Mouse (Mus musculus) hindbrain, embryonic 10.5 days (tissue): ENCODE measurements around the gene Prl8a1. TPM values are rescaled to one million over a fixed set of nuclear protein-coding genes. Genes with fewer than 3 reads are reported as not detected.

ENCODE experiments used
- DNase-seq: peaks from one replicate; pipeline ENCODE4 v3.0.0-alpha.2; 2017; ENCODE audit warnings: low spot score
- H3K27ac ChIP-seq: fragments of 300-500 bp; sonication (generic); 2 replicates; pipeline ENCODE4 v1.5.1; 2016; ENCODE audit warnings: mild to moderate bottlenecking, moderate library complexity
- H3K27me3 ChIP-seq: fragments of 300-500 bp; sonication (generic); 2 replicates; pipeline ENCODE4 v1.6.1; 2016; ENCODE audit warnings: mild to moderate bottlenecking; ENCODE audit not compliant: poor library complexity, insufficient read depth, severe bottlenecking
- H3K36me3 ChIP-seq: fragments of 300-500 bp; sonication (generic); 2 replicates; pipeline ENCODE4 v1.6.1; 2016; ENCODE audit warnings: mild to moderate bottlenecking, moderate library complexity
- H3K4me1 ChIP-seq: fragments of 300-500 bp; sonication (generic); replicated peaks from 2 replicates; pipeline ENCODE4 v1.6.1; 2016; ENCODE audit warnings: mild to moderate bottlenecking
- H3K4me3 ChIP-seq: fragments of 300-500 bp; sonication (generic); 2 replicates; pipeline ENCODE4 v1.5.1; 2016; ENCODE audit warnings: mild to moderate bottlenecking, moderate library complexity
- H3K9me3 ChIP-seq: fragments of 300-500 bp; sonication (generic); 2 replicates; pipeline ENCODE4 v1.6.1; 2016; ENCODE audit warnings: mild to moderate bottlenecking, moderate library complexity
- WGBS: fragments of 180-500 bp; shearing (Covaris S2); methylation state at CpG from one replicate; pipeline ENCODE4 v1.1.7; 2016; 5-methylcytosine and 5-hydroxymethylcytosine counted together
- polyA plus RNA-seq: library from polyadenylated mRNA; unstranded; fragments of >200 nt; fragmentation: Nextera tagmentation; extraction: Ambion mirVana; gene quantifications from 2 replicates; pipeline ENCODE4 v1.2.1, GENCODE M21; 2016

Prl8a1 gene
- not detected in 2 replicates for polyA plus RNA-seq

GRCm38 (mm10) chr13:27582071-27582470, at the start of gene Prl8a1:
TSS of gene Prl8a1 (minus strand) at chr13:27582171.
- DNase-seq, result no peak
- WGBS, result 84% methylated on average over 2 of the region's 2 CpGs
- no peaks in the 10 kb centered on the region for H3K36me3 ChIP-seq
- no peaks in the 10 kb centered on the region for H3K27me3 ChIP-seq
- no peak within 1 kb of the TSS for H3K27ac ChIP-seq
- H3K9me3 ChIP-seq, result no peaks in the 10 kb centered on the region
- no peaks in the 10 kb centered on the region for H3K4me1 ChIP-seq
- H3K4me3 ChIP-seq, result no peak within 1 kb of the TSS

GRCm38 (mm10) chr13:27610482-27610881, 28.5 kb upstream of the Prl8a1 start, which contains the start of gene Prl7b1:
TSS of gene Prl7b1 (minus strand) at chr13:27610582.
- Histone ChIP-seq H3K4me3 (no peak within 1 kb of the TSS), H3K27ac (no peak within 1 kb of the TSS), H3K27me3 (no peaks in the 10 kb centered on the region), H3K36me3 (no peaks in the 10 kb centered on the region), H3K4me1 (no peaks in the 10 kb centered on the region), H3K9me3 (no peaks in the 10 kb centered on the region)
- whole genome bisulfite sequencing, result 82% methylated on average over 4 of the region's 4 CpGs
- DNase-seq, result no peak

- H3K27ac ChIP-seq, result no peak within 1 kb of the TSS
- DNase-seq, result no peak
- H3K4me1 ChIP-seq, result no peaks in the 10 kb centered on the region
- WGBS, result 89% methylated on average over 2 of the region's 2 CpGs
- no peaks in the 10 kb centered on the region for H3K36me3 ChIP-seq
- H3K9me3 ChIP-seq, result no peaks in the 10 kb centered on the region
- no peak within 1 kb of the TSS for H3K4me3 ChIP-seq
- no peaks in the 10 kb centered on the region for H3K27me3 ChIP-seq
These were observed 17.5 kb downstream of the Prl8a1 start, which contains the start of gene Prl8a9 for GRCm38 (mm10) chr13:27564506-27564905. TSS of gene Prl8a9 (minus strand) at chr13:27564606.

GRCm38 (mm10) chr13:27553336-27553735, 28.6 kb downstream of the Prl8a1 start:
- no peak overlapping the region for H3K4me3 ChIP-seq
- DNase-seq, result no peak
- H3K27ac ChIP-seq, result no peak overlapping the region
- no peaks in the 10 kb centered on the region for H3K4me1 ChIP-seq
- no peaks in the 10 kb centered on the region for H3K36me3 ChIP-seq
- H3K27me3 ChIP-seq, result no peaks in the 10 kb centered on the region
- no peaks in the 10 kb centered on the region for H3K9me3 ChIP-seq

Other genes starting within 250 kb of the Prl8a1 start
- 0.30 TPM in 1 of 2 replicates, not detected in the other for gene Prl8a2, start 236.5 kb downstream of the Prl8a1 start, polyA plus RNA-seq
- not detected in 2 replicates for gene Prl2b1, start 191.3 kb downstream of the Prl8a1 start, polyA plus RNA-seq
- not detected in 2 replicates for gene Prl8a6, start 143.5 kb downstream of the Prl8a1 start, polyA plus RNA-seq
- not detected in 2 replicates for gene Prl8a8, start 69.0 kb downstream of the Prl8a1 start, polyA plus RNA-seq
- not detected in 2 replicates for gene Prl8a9, start 17.6 kb downstream of the Prl8a1 start, polyA plus RNA-seq
- gene Prl7b1, start 28.4 kb upstream of the Prl8a1 start, polyA plus RNA-seq, result not detected in 2 replicates
- 0.21 TPM in 1 of 2 replicates, not detected in the other for gene Prl7a1, start 60.3 kb upstream of the Prl8a1 start, polyA plus RNA-seq
- gene Prl7a2, start 85.9 kb upstream of the Prl8a1 start, polyA plus RNA-seq, result not detected in 2 replicates
- not detected in 2 replicates for gene Prl7d1, start 134.6 kb upstream of the Prl8a1 start, polyA plus RNA-seq
- not detected in 2 replicates for gene Prl7c1, start 198.6 kb upstream of the Prl8a1 start, polyA plus RNA-seq
- not detected in 2 replicates for gene Prl2a1, start 219.5 kb upstream of the Prl8a1 start, polyA plus RNA-seq